Mouse (Mus musculus) forebrain, postnatal 0 days (tissue): ENCODE results near the gene Mmp9. TPM values are rescaled to one million over a fixed set of nuclear protein-coding genes. Genes with fewer than 3 reads are reported as not detected.

Experiments used
- ATAC-seq: fragments of 200-750 bp; cut with Nextera tagmentation; 2 replicates; pipeline ENCODE4 v1.8.0; 2017; ENCODE audit warnings: mild to moderate bottlenecking, moderate library complexity
- DNase-seq: peaks from one replicate; pipeline ENCODE4 v3.0.0-alpha.2; 2015
- H3K27ac ChIP-seq: fragments of 300-500 bp; sonication (generic); 2 replicates; pipeline ENCODE4 v1.5.1; 2014; ENCODE audit warnings: low read depth, mild to moderate bottlenecking, antibody characterized with exemption, low read length, moderate library complexity, mixed read lengths
- H3K27me3 ChIP-seq: fragments of 300-500 bp; sonication (generic); 2 replicates; pipeline ENCODE4 v1.6.1; 2014; ENCODE audit warnings: mild to moderate bottlenecking, low read length, mixed read lengths; ENCODE audit not compliant: insufficient read depth
- H3K36me3 ChIP-seq: fragments of 300-500 bp; sonication (generic); 2 replicates; pipeline ENCODE4 v1.6.1; 2014; ENCODE audit warnings: mild to moderate bottlenecking, moderate library complexity; ENCODE audit not compliant: insufficient read depth
- H3K4me1 ChIP-seq: fragments of 300-500 bp; sonication (generic); 2 replicates; pipeline ENCODE4 v1.6.1; 2014; ENCODE audit warnings: antibody characterized with exemption; ENCODE audit not compliant: insufficient read depth
- H3K4me2 ChIP-seq: fragments of 300-500 bp; sonication (generic); 2 replicates; pipeline ENCODE4 v1.6.1; 2014; ENCODE audit warnings: low read depth, mild to moderate bottlenecking, moderate library complexity
- H3K4me3 ChIP-seq: fragments of 300-500 bp; sonication (generic); 2 replicates; pipeline ENCODE4 v1.5.1; 2014; ENCODE audit warnings: low read depth, low read length, mixed read lengths
- H3K9ac ChIP-seq: fragments of 300-500 bp; sonication (generic); 2 replicates; pipeline ENCODE4 v1.6.1; 2014; ENCODE audit warnings: mild to moderate bottlenecking
- H3K9me3 ChIP-seq: fragments of 300-500 bp; sonication (generic); 2 replicates; pipeline ENCODE4 v1.6.1; 2016; ENCODE audit warnings: low read length
- CTCF ChIP-seq: sonication (generic); IDR thresholded peaks from 2 replicates; pipeline ENCODE4 v1.5.1; 2016; ENCODE audit warnings: antibody characterized with exemption, control low read depth, low read depth
- WGBS: fragments of 180-500 bp; shearing (Covaris S2); extraction: QIAGEN DNeasy Blood & Tissue Kit; methylation state at CpG from one replicate; pipeline ENCODE4 v1.1.7; 2014; 5-methylcytosine and 5-hydroxymethylcytosine counted together
- polyA plus RNA-seq: library from polyadenylated mRNA; unstranded; fragments of >200 nt; fragmentation: Nextera tagmentation; extraction: Ambion mirVana; gene quantifications from 2 replicates; pipeline ENCODE4 v1.2.1, GENCODE M21; 2015
- total RNA-seq: library from RNA; depleted of rRNA; stranded (reverse); fragments of >200 nt; gene quantifications from 2 replicates; pipeline ENCODE4 v1.2.3, GENCODE M21; 2014

The Mmp9 gene
- total and polyA plus RNA-seq, 2 experiments from 2014 or later: 8.3 to 14.2 TPM

DNA sequence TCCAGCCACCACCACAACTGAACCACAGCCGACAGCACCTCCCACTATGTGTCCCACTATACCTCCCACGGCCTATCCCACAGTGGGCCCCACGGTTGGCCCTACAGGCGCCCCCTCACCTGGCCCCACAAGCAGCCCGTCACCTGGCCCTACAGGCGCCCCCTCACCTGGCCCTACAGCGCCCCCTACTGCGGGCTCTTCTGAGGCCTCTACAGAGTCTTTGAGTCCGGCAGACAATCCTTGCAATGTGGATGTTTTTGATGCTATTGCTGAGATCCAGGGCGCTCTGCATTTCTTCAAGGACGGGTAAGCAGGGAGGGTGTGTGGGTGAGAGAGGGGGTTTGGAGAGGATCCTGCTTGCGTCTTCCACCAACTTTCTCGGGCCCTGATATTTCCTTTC is 11.9 kb downstream of the Mmp9 start:
- TF ChIP-seq CTCF: peak; percentile 15; the same call in 1 of the 2 replicates
- Histone ChIP-seq H3K27me3 (peaks cover 36% of the 10 kb centered on the region), H3K4me2 (no peak overlapping the region), H3K27ac (no peak overlapping the region), H3K9ac (no peak overlapping the region), H3K9me3 (no peaks in the 10 kb centered on the region), H3K4me3 (no peak overlapping the region), H3K4me1 (peaks cover 3% of the 10 kb centered on the region; the same call in 1 of the 2 replicates), H3K36me3 (no peaks in the 10 kb centered on the region)
- 43% methylated on average over 13 of the region's 13 CpGs for WGBS
- ATAC-seq (no peak), DNase-seq (no peak)

DNA sequence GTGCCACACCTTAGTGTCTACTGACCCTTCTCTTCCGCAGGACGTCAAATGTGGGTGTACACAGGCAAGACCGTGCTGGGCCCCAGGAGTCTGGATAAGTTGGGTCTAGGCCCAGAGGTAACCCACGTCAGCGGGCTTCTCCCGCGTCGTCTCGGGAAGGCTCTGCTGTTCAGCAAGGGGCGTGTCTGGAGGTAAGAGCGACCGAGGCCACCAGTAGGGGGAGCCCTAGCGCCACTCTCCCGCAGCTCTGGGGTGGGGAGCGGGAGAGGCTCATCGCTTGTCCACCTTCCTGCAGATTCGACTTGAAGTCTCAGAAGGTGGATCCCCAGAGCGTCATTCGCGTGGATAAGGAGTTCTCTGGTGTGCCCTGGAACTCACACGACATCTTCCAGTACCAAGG is 12.6 kb downstream of the Mmp9 start:
- Histone ChIP-seq H3K27me3 (peaks cover 34% of the 10 kb centered on the region), H3K4me1 (peaks cover 3% of the 10 kb centered on the region; the same call in 1 of the 2 replicates), H3K9ac (no peak overlapping the region), H3K9me3 (no peaks in the 10 kb centered on the region), H3K4me2 (peak overlapping the region; percentile 31), H3K27ac (no peak overlapping the region), H3K4me3 (no peak overlapping the region; the same call in 1 of the 2 replicates), H3K36me3 (no peaks in the 10 kb centered on the region)
- ATAC-seq (peak; percentile 93), DNase-seq (peak; percentile 87)
- WGBS: under 1% methylated on average over 21 of the region's 21 CpGs
- TF ChIP-seq CTCF: peak; percentile 93

DNA sequence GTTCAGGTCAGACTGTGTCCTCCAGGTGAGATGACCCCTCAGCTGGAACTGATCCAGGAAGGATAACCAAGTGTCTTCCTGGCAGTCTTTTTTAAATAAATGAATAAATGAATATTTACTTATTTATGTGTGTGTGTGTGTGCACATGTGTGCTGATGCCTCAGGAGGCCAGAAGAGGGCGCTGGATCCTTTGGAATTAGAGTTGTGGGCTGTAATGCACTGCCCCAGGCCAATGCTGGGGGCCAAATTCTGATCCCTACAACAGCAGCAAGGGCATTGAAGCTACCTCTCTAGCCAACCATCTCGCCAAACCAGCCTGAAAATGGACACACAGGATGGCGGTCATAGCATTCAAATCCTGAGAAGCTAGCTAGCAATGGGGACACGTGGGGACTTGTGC is 15.1 kb downstream of the Mmp9 start:
- Histone ChIP-seq H3K36me3 (no peaks in the 10 kb centered on the region), H3K4me2 (no peak overlapping the region), H3K27me3 (peaks cover 9% of the 10 kb centered on the region), H3K9ac (no peak overlapping the region), H3K9me3 (no peaks in the 10 kb centered on the region), H3K4me1 (peaks cover 7% of the 10 kb centered on the region; the same call in 1 of the 2 replicates), H3K4me3 (no peak overlapping the region), H3K27ac (no peak overlapping the region)
- peak; percentile 12; the same call in 1 of the 2 replicates for TF ChIP-seq CTCF
- ATAC-seq (no peak), DNase-seq (no peak)
- WGBS: 77% methylated on average over 4 of the region's 4 CpGs

DNA sequence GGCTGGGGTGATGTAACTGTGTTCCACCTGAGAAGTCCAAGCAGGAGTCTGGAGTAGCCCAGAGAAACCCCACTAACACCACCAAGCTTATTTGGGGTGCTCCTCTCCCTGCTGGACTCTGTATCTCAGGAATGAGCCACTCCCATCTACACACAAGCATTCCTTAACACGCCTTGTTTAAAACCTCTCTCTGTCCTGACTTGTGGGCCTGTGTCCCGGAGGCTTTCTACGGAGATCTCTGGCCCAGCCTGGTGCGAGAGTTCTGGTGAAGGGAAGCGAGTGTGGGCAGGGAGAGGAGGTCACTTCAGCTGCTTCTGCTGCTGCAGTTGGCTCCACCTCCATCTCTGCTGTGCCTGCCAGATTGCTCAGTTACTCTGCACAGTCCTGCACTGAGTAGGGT is 15.6 kb downstream of the Mmp9 start:
- no peaks in the 10 kb centered on the region for H3K9me3 ChIP-seq
- peaks cover 7% of the 10 kb centered on the region; the same call in 1 of the 2 replicates for H3K4me1 ChIP-seq
- H3K27me3 ChIP-seq: peaks cover 4% of the 10 kb centered on the region
- 72% methylated on average over 5 of the region's 5 CpGs for WGBS
- TF ChIP-seq CTCF: no peak
- no peak overlapping the region for H3K27ac ChIP-seq
- no peak overlapping the region for H3K4me3 ChIP-seq
- H3K36me3 ChIP-seq: no peaks in the 10 kb centered on the region
- no peak overlapping the region for H3K4me2 ChIP-seq
- DNase-seq (no peak), ATAC-seq (no peak)
- H3K9ac ChIP-seq: no peak overlapping the region

DNA sequence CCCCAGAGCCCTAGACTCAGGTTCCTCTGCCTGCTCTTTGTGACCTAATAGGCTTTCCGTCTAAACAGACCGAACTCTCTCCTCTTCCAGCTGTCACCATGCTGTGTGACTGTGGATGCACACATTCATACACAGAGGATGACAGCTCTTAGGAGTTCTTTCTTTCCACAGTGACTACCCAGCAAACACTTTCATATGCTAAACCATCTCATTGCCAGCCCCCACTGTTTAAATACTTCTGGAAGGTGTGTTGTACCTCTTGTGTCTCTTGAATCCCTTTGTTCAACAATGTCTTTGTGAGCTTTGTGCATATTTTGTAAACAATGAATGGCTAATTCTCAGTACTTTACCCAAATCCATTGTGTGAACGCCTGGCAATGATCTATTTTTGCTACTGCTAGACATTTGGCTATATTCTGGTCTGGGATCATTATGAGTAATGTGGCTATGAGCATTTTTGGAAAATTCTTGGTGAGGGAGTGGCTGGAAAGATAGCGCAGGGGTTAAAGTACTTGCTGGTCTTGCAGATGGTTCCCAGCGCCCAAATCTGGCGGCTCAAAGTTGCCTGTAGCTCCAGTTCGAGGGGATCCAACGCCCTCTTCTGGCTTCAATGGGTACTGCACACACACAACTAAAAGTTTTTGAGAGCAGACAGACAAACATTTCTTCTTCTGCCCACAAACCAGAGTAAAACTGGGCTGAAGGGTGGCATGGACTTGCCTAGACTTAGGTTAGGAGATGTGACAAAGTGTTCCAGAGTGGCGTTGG is 17.2 kb downstream of the Mmp9 start:
- no peak overlapping the region for H3K27ac ChIP-seq
- 66% methylated on average over 9 of the region's 9 CpGs for WGBS
- no peak overlapping the region for H3K9ac ChIP-seq
- no peaks in the 10 kb centered on the region for H3K9me3 ChIP-seq
- ATAC-seq (no peak), DNase-seq (no peak)
- peak; percentile 21; the same call in 1 of the 2 replicates for TF ChIP-seq CTCF
- H3K4me3 ChIP-seq: no peak overlapping the region
- no peaks in the 10 kb centered on the region for H3K36me3 ChIP-seq
- H3K4me1 ChIP-seq: peaks cover 7% of the 10 kb centered on the region; the same call in 1 of the 2 replicates
- no peaks in the 10 kb centered on the region; the same call in 1 of the 2 replicates for H3K27me3 ChIP-seq
- no peak overlapping the region for H3K4me2 ChIP-seq

DNA sequence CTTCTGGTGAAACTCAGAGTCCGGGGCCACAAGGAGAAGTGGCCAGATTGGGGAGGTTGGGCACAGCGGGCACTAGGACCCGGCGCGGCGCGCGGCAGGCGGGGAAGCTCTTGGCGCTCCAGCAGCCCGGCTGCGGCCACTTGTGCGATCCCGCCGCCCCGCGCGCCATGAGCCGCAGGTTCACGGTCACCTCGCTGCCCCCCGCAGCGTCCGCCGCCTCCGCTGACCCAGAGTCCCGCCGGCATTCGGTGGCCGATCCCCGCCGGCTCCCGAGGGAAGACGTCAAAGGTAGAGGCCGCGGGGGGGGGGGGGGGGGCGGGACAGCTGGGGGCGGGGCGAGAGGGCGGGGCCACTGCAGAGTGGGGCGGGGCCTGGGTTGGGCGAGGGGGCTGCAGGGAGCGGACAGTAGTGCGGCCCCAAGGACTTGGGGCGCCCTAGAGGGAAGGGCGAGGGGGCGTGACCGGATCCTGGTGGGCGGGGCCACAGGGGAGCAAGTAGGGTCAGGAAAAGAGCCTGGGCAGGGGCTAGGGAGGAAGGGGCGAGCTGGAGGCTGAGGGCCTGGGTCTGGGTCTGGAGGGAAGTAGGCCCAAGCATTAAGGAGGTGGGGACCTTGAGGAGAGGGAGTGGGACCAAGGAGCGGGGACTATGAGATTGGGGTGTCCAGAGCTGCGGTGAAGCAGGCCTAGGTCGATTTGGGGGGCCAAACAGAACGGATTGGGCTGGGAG is 20.3 kb downstream of the Mmp9 start, which contains the start of gene Slc12a5:
Gene Slc12a5 (plus strand): TSS at position 87 of the 726 bp plus-strand sequence.
- DNase-seq (peak; percentile 70), ATAC-seq (peak; percentile 30; the same call in 1 of the 2 replicates)
- H3K9ac ChIP-seq: peak within 1 kb of the TSS; percentile 58
- peak within 1 kb of the TSS; percentile 71 for H3K4me2 ChIP-seq
- 2% methylated on average over 19 of the region's 54 CpGs for WGBS
- no peaks in the 10 kb centered on the region for H3K9me3 ChIP-seq
- peak within 1 kb of the TSS; percentile 24 for H3K27ac ChIP-seq
- H3K4me1 ChIP-seq: peaks cover 14% of the 10 kb centered on the region
- TF ChIP-seq CTCF: no peak
- H3K27me3 ChIP-seq: no peaks in the 10 kb centered on the region
- peak within 1 kb of the TSS; percentile 60 for H3K4me3 ChIP-seq
- no peaks in the 10 kb centered on the region for H3K36me3 ChIP-seq
